Mouse (Mus musculus): ENCODE results near the gene Tex14. TPM values are rescaled to one million over a fixed set of nuclear protein-coding genes. Genes with fewer than 3 reads are reported as not detected.
"Not testable (repeated sequence)": the region's sequence is repeated elsewhere in the genome, so short reads cannot be mapped to it uniquely, and the experiment has no call there.

The Tex14 gene
- polyA plus RNA-seq, 1 experiment = 0.48 TPM

GRCm38 (mm10) chr11:87423551-87424325 lies 18.9 kb downstream of the Tex14 start:
- TF ChIP-seq POLR2A (IDR thresholded peaks at IDR 0.05; ENCODE audit: extremely low read depth, insufficient read depth, low read length) = no peak
- TF ChIP-seq CTCF (IDR thresholded peaks at IDR 0.05; ENCODE audit: extremely low read depth, insufficient read depth, low read length) = no peak
- H3K4me1 ChIP-seq (ENCODE audit: control insufficient read depth, insufficient read depth, low read length) = no peaks in the 10 kb centered on the region; the same call in 1 of the 2 replicates
- no peak overlapping the region for H3K4me3 ChIP-seq (ENCODE audit: insufficient read depth, low read length)
- no peak overlapping the region for H3K27ac ChIP-seq (ENCODE audit: insufficient read depth, low read length)

- no peak overlapping the region for H3K4me3 ChIP-seq (ENCODE audit: insufficient read depth, low read length)
- H3K4me1 ChIP-seq (ENCODE audit: control insufficient read depth, insufficient read depth, low read length) = no peaks in the 10 kb centered on the region; the same call in 1 of the 2 replicates
- no peak overlapping the region for H3K27ac ChIP-seq (ENCODE audit: insufficient read depth, low read length)
- TF ChIP-seq POLR2A (IDR thresholded peaks at IDR 0.05; ENCODE audit: extremely low read depth, insufficient read depth, low read length) (no peak), CTCF (IDR thresholded peaks at IDR 0.05; ENCODE audit: extremely low read depth, insufficient read depth, low read length) (no peak)
Measured at GRCm38 (mm10) chr11:87426121-87426449, 21.2 kb downstream of the Tex14 start.

- not testable (repeated sequence) for H3K4me1 ChIP-seq (ENCODE audit: control insufficient read depth, insufficient read depth, low read length); H3K27ac ChIP-seq (ENCODE audit: insufficient read depth, low read length); H3K4me3 ChIP-seq (ENCODE audit: insufficient read depth, low read length)
- peak; percentile 99 for TF ChIP-seq POLR2A (IDR thresholded peaks at IDR 0.05; ENCODE audit: extremely low read depth, insufficient read depth, low read length)
Measured at GRCm38 (mm10) chr11:87426450-87427250, 21.8 kb downstream of the Tex14 start.

GRCm38 (mm10) chr11:87427273-87428050 lies 22.6 kb downstream of the Tex14 start:
- H3K27ac ChIP-seq (ENCODE audit: insufficient read depth, low read length) = no peak overlapping the region
- H3K4me1 ChIP-seq (ENCODE audit: control insufficient read depth, insufficient read depth, low read length) = no peaks in the 10 kb centered on the region
- H3K4me3 ChIP-seq (ENCODE audit: insufficient read depth, low read length) = no peak overlapping the region
- TF ChIP-seq POLR2A (IDR thresholded peaks at IDR 0.05; ENCODE audit: extremely low read depth, insufficient read depth, low read length) = no peak
- TF ChIP-seq CTCF (IDR thresholded peaks at IDR 0.05; ENCODE audit: extremely low read depth, insufficient read depth, low read length) = no peak

- H3K4me3 ChIP-seq (ENCODE audit: insufficient read depth, low read length) = no peak overlapping the region
- H3K27ac ChIP-seq (ENCODE audit: insufficient read depth, low read length) = no peak overlapping the region
- H3K4me1 ChIP-seq (ENCODE audit: control insufficient read depth, insufficient read depth, low read length) = no peaks in the 10 kb centered on the region
- TF ChIP-seq POLR2A (IDR thresholded peaks at IDR 0.05; ENCODE audit: extremely low read depth, insufficient read depth, low read length) = no peak
- no peak for TF ChIP-seq CTCF (IDR thresholded peaks at IDR 0.05; ENCODE audit: extremely low read depth, insufficient read depth, low read length)
Measured at GRCm38 (mm10) chr11:87428051-87428673, 23.3 kb downstream of the Tex14 start.

- Histone ChIP-seq H3K4me1 (ENCODE audit: control insufficient read depth, insufficient read depth, low read length) (no peaks in the 10 kb centered on the region), H3K4me3 (ENCODE audit: insufficient read depth, low read length) (no peak overlapping the region), H3K27ac (ENCODE audit: insufficient read depth, low read length) (no peak overlapping the region)
- TF ChIP-seq POLR2A (IDR thresholded peaks at IDR 0.05; ENCODE audit: extremely low read depth, insufficient read depth, low read length) (no peak), CTCF (IDR thresholded peaks at IDR 0.05; ENCODE audit: extremely low read depth, insufficient read depth, low read length) (no peak)
Measured at GRCm38 (mm10) chr11:87429363-87429762, 24.5 kb downstream of the Tex14 start.

GRCm38 (mm10) chr11:87430374-87430773 lies 25.5 kb downstream of the Tex14 start:
- no peaks in the 10 kb centered on the region for H3K4me1 ChIP-seq (ENCODE audit: control insufficient read depth, insufficient read depth, low read length)
- no peak overlapping the region for H3K27ac ChIP-seq (ENCODE audit: insufficient read depth, low read length)
- no peak for TF ChIP-seq CTCF (IDR thresholded peaks at IDR 0.05; ENCODE audit: extremely low read depth, insufficient read depth, low read length)
- TF ChIP-seq POLR2A (IDR thresholded peaks at IDR 0.05; ENCODE audit: extremely low read depth, insufficient read depth, low read length) = no peak
- H3K4me3 ChIP-seq (ENCODE audit: insufficient read depth, low read length) = no peak overlapping the region

GRCm38 (mm10) chr11:87431813-87432212 lies 26.9 kb downstream of the Tex14 start:
- H3K4me3 ChIP-seq (ENCODE audit: insufficient read depth, low read length); H3K27ac ChIP-seq (ENCODE audit: insufficient read depth, low read length); H3K4me1 ChIP-seq (ENCODE audit: control insufficient read depth, insufficient read depth, low read length): not testable (repeated sequence)

- H3K4me3 ChIP-seq (ENCODE audit: insufficient read depth, low read length) = no peak overlapping the region
- H3K4me1 ChIP-seq (ENCODE audit: control insufficient read depth, insufficient read depth, low read length) = no peaks in the 10 kb centered on the region
- no peak overlapping the region for H3K27ac ChIP-seq (ENCODE audit: insufficient read depth, low read length)
- TF ChIP-seq POLR2A (IDR thresholded peaks at IDR 0.05; ENCODE audit: extremely low read depth, insufficient read depth, low read length) (no peak), CTCF (IDR thresholded peaks at IDR 0.05; ENCODE audit: extremely low read depth, insufficient read depth, low read length) (no peak)
Measured at GRCm38 (mm10) chr11:87432447-87432846, 27.6 kb downstream of the Tex14 start.

Measured in cortical plate, adult 2 months (tissue).